Mouse (Mus musculus) cortical plate, adult 2 months (tissue): Measurements from ENCODE around the gene Synrg.

Experiments
- CTCF ChIP-seq: fragments of 200-500 bp; IDR thresholded peaks from 2 replicates; pipeline ENCODE4 v1.5.1; 2011; ENCODE audit warnings: mild to moderate bottlenecking, control low read depth, low read length; ENCODE audit not compliant: insufficient read depth; ENCODE audit errors: extremely low read depth
- POLR2A ChIP-seq: fragments of 200-500 bp; IDR thresholded peaks from 2 replicates; pipeline ENCODE4 v1.6.1; 2011; ENCODE audit warnings: mild to moderate bottlenecking, low read length, control low read depth; ENCODE audit not compliant: insufficient read depth; ENCODE audit errors: extremely low read depth

DNA sequence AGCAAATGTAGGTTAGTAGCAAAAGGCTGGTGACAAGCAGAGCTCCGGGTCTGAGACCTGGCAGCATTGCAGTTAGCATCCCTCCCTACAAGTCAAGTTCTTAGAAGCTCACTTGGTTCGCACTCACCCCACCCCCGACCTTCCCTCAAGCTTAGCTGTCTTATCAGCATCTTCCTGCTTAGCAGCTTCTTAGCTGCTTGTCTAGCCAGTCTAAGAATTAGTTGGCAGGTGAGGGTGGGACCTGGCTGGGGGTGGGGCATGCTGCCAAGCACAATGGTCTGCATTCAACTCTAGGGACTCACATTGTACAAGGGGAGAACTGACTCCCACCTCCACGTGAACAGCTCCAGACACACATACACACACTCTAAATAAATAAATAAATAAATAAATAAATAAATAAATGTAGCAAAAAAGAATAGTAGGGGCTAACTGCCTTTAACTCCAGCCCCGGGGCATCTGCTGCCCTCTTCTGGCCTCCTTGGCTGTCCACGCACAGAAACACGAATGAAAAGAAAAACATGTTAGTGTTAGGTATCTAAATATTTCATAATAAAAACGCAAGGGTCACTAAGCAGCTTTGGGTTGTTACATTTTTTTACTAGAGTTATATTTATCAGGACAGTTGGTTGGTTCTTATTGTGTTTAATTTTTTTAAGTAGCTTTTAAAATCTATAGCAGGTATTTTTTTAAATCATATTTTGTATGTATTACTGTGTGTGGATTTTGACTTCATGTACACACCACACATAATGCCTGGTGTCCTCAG lies 3.4 kb downstream of the Synrg start:
- TF ChIP-seq CTCF (no peak), POLR2A (no peak)
